Mouse (Mus musculus) urinary bladder, adult 2 months (tissue): Measurements from ENCODE around the gene Calr. TPM values are rescaled to one million over a fixed set of nuclear protein-coding genes. Genes with fewer than 3 reads are reported as not detected.
A peak's percentile ranks its signal among the peaks of the same experiment; 100 is the strongest.
"Not testable (repeated sequence)": the region's sequence is repeated elsewhere in the genome, so short reads cannot be mapped to it uniquely, and the experiment has no call there.

ENCODE experiments used
- DNase-seq: peaks from one replicate; pipeline ENCODE4 v3.0.0; 2022; ENCODE audit warnings: low spot score
- polyA plus RNA-seq: library from polyadenylated mRNA; depleted of rRNA; stranded (reverse); fragments of >200 nt; gene quantifications from 2 replicates; pipeline ENCODE4 v1.2.3, GENCODE M21; 2012

The Calr gene
- polyA plus RNA-seq, 1 experiment = 362 TPM

GRCm38 (mm10) chr8:84844397-84845070 is 2.2 kb downstream of the Calr start:
- no peak for DNase-seq

DNA sequence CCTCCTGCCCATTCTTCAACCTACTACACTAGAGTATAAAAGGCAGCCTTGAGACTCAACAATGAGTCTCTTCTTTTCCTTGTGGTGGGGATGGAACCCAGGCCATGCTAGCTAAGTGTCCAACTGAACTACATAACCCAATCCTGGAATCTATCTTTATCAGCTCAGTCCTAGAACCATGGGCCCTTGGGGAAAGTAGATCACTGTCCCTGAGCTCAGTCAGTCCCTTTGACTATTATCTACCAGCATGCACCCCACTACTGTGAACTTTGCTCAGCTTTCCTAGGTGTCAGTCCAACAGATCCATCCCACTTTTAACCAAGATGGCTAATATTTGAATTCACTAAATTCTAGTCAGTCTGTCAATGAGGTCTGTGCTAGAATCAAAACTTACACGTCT is 5.2 kb downstream of the Calr start:
- DNase-seq = no peak

GRCm38 (mm10) chr8:84840248-84840999 is 6.3 kb downstream of the Calr start, which contains the start of gene Rad23a:
Gene Rad23a, minus strand, starts transcription at chr8:84840665.
- peak; percentile 86 for DNase-seq

- no peak for DNase-seq
These were observed 6.9 kb downstream of the Calr start for GRCm38 (mm10) chr8:84839875-84840247.

DNA sequence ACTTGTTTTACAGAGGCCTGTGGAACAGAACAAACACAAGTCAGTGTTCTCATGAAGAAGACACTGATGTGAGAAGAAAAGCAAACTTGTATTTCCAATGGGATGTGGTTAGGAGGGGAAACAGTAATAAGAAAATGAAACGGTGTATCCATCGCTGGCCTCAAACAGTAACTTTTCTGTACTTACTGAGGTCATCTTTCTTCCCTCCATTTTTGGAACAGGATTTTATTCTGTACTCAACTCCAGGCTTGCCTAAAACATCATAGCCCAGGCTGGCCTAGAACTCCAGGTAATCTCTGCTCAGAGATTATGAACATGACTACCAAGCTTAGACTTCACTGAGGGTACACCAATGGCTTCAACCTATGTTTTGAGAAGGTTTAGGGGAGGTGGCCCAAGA is 7.3 kb downstream of the Calr start:
- DNase-seq = no peak

- DNase-seq = no peak
These were observed 8.2 kb downstream of the Calr start for GRCm38 (mm10) chr8:84838513-84838912.

DNA sequence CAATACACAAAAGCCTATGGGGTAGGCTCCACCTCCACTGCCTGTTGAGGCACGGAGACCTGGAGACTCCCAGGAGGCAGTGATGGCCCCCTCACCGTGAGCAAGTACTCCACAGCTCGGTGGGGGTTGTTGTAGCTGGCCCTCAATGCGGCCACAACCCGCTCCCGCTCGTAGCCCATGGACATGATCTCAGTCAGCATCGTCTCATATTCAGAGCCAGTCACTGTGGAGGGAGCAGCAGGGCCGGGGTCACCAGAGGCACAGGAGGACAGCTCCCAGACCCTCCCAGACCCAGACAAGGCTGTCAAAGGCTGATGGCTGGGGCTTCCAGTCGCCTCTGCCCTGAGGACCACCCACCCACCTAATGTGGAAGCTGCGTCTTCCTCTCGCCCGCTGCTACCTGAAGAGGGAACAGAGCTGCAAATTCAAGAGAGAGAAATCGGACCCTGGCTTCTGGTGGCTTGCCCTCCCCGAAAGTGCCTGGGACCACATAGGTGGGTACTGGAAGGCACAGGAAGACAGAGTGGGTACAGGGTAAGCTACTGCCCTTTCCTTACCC is 8.7 kb downstream of the Calr start:
- no peak for DNase-seq

DNA sequence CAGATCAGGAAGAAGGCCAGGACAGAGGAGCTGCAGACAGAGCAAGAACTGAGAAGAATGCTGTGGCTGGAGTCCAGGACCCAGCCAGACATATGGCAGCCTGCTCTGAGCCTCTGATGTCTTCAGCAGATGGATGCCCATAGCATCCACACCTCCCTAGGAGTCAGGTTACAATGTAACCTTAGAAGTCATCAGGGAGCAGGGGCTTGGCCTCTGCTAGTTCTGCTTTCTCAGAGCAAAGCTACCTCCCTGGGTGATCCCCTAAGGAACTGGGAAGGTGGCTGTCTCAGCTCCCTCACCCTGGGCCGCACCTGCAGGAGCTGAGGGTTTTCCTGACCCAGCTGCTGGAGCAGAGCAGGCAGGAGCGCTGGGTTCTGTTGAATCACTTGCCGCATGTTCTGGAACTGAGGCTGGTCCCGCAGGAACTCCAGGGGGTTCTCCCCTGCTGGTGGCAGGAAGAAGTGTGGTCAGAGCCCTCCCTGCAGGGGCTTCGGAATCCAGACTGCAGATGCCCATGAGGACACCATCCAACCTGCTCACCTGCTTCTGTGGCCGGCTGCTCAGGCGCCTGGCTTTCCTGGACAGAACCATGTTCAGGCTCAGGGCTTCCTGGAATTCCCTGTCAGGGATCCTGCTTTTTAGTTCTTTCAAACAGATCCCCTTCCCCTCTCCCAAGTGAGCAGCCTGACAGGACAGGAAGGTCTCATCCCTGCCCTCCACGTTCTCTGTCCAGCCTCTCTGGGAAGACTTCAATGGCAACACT is 9.4 kb downstream of the Calr start:
- DNase-seq = no peak

- DNase-seq = no peak
These were observed 11.6 kb downstream of the Calr start for GRCm38 (mm10) chr8:84834866-84835855.

DNA sequence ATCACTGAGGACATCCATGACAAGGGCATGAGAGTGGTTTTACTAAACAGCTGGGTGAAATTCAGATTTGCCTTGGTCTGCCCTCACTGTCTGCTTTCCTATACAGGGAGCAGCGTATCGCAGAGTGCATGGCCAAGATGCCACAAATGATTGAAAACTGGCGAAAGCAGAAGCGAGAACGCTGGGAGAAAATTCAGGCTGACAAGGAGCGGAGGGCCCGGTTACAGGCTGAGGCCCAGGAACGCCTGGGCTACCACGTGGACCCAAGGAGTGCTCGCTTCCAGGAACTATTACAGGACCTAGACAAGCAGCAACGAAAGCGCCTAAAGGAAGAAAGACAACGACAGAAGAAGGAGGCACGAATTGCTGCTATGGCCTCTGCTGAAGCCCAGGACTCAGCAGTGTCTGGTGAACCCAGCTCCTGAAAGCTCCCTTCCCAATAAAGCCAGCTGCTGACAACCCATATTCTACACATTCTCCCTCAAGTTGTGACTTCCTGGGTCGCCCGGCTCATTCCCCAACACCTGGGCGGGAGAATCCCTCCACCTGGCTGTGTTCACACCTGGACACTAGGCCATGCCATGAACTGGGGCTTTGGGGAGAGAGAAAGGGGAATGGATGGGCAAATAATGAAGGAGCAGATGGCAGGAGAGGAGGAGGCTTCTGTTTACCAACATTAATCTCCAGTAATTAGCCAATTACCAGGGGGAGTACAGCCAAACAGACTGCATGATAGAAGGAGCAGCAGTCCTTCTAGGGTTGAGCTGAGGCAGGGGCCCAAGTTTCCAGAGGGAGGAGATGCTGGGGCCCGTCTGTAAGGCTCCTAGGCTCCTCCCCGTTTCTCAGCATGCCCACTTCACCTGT is 12.5 kb downstream of the Calr start:
- DNase-seq = no peak

DNA sequence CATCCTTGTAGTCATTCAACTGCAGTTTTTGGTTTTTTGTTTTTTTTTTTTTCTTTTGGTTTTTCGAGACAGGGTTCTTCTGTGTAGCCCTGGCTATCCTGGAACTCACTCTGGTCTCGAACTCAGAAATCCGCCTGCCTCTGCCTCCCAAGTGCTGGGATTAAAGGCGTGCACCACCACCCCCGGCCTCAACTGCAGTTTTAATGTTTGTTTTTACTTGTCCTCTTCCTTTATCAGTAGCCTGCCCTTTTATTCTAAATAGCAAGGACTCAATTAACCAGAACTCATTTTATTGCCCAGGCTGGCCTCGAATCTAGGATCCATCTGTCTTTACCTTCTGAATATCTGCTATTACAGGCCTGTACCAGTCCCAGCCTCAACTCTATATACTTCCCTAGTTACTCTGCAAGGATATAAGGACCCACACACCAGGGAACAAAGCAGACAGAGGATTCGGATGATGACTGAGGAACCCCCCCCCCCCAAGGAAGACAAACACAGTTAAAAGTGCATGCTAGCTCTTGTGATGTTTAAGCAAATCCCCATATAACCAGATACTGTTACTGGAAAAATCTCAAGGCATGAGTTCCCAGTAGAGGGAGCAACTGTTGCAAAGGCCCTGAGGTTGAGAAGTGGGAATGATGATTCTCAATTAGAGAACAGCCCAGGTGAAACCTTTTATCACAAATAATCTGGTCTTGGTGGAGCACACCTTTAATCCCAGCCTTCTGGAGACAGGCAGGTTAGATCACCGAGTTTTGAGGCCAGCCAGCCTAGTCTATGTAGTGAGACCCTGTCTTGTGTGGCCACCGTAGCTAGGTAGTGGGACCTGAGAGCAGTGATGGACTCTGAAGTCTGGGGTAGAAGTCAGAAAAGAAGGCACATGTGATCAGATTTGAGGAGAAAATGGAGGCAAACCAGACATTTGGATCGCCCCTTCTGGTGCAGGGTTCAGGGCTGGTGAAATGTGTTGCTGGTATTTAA is 13.7 kb downstream of the Calr start:
- DNase-seq = no peak

DNA sequence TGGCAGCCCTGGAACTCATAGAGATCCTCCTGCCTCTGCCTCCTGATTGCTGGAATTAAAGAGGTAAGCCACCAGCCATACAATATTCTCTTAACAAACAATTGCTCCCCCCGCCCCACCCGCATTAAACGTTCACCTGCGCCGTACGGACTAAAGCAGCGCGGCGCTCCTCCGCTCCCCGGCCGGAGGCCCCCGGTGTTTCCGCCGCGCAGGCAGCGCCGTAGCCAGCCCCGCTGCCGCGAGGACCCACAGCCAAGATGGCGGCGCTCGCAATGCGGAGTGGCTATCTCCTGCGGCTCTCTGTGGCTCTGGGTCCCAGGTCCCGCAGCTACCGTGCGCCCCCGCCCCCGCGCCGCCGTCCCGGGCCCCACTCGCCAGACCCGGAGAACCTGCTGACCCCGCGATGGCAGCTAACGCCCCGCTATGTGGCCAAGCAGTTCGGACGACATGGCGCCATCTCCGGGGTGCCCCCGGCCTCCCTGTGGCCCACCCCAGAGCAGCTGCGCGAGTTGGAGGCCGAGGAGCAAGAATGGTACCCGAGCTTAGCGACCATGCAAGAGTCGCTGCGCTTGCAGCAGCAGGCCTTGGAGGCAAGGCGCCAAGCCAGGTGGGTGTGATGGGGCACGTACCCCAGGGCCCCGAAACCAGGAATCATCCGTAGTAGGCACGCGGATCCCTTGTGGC is 14.6 kb downstream of the Calr start:
- peak; percentile 75 for DNase-seq

- DNase-seq = no peak
These were observed 15.2 kb downstream of the Calr start, which contains the start of gene Gadd45gip1 for GRCm38 (mm10) chr8:84831490-84831889. Gene Gadd45gip1, plus strand, starts transcription at chr8:84831522.

DNA sequence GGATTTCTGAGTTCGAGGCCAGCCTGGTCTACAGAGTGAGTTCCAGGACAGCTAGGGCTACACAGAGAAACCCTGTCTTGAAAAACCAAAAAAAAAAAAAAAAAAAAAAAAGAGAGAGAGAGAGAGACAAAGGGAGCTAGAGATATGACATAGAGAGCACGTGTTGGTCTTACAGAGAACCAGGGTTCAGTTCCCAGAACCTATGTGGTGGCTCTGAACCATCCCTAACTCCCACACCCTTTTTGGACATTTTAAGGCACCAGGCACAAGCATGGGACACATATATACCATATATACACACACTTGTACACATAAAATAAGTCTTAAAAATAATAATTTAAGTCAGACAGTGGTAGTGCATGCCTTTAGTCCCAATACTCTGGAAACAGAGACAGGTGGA is 20.2 kb downstream of the Calr start:
- not testable (repeated sequence) for DNase-seq

GRCm38 (mm10) chr8:84825636-84826035 is 21.1 kb downstream of the Calr start:
- DNase-seq = no peak

DNA sequence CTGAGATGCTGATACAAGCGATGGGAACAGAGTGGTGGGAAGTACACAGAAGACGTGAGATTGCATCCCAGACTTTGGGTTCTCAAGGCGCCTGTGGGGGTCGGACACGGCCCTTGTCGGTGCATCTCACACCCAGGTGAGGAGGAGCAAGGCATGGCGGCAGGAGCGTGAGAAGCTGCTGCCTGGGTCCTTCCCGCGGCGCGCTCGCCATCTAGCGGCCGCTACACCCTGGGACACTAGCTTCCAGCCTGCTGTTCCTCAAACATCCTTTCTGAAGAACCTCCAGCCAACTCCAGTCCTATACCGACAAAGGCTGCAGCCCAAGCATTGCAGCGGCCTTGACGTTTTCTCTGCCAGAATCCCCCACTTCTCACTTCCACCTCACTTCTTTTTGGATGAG is 23.1 kb downstream of the Calr start:
- DNase-seq = no peak

DNA sequence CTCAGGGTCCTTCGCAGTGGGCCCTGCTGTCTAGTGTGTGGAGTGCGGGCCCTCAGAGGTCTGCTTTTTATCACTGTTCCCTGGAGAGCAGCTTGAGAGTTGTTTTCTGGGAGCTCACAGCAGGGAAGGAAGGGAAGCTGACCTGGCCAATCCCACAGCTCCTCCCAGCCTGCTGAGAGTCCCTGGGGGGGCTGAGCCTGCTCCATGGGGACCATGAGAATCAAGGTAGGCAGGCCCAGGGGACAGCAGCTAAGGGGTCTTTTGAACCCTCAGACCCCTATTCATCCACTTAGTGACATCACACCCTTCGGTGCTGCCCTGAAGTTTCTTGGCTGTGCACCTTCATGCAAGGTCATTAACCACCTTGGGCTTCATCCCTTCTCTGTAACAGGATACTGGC is 24.0 kb downstream of the Calr start, which contains the start of gene Dand5:
Dand5 (minus strand) TSS at position 101 of the 400 bp plus-strand sequence.
- DNase-seq = no peak

GRCm38 (mm10) chr8:84816117-84816516 is 30.6 kb downstream of the Calr start:
- DNase-seq = no peak
